Mouse (Mus musculus) small intestine, adult 2 months (tissue): ENCODE data around the gene RPS10-NUDT3. TPM values are rescaled to one million over a fixed set of nuclear protein-coding genes. Genes with fewer than 3 reads are reported as not detected.

ENCODE experiments used
- H3K27ac ChIP-seq: fragments of 200-500 bp; 2 replicates; pipeline ENCODE4 v1.5.1; 2012; ENCODE audit warnings: low read depth, low read length, control low read depth, inconsistent platforms; ENCODE audit not compliant: insufficient read depth
- H3K27me3 ChIP-seq: fragments of 200-500 bp; 2 replicates; pipeline ENCODE4 v1.6.1; 2012; ENCODE audit warnings: mild to moderate bottlenecking, moderate library complexity, low read length, inconsistent platforms; ENCODE audit not compliant: control insufficient read depth, insufficient read depth
- H3K36me3 ChIP-seq: fragments of 200-500 bp; 2 replicates; pipeline ENCODE4 v1.6.1; 2012; ENCODE audit warnings: mild to moderate bottlenecking, low read length, control low read depth, inconsistent platforms; ENCODE audit not compliant: control insufficient read depth, insufficient read depth
- H3K4me1 ChIP-seq: fragments of 200-500 bp; 2 replicates; pipeline ENCODE4 v1.6.1; 2012; ENCODE audit warnings: low read length, inconsistent platforms, mixed read lengths; ENCODE audit not compliant: control insufficient read depth, insufficient read depth, insufficient read length
- H3K4me3 ChIP-seq: fragments of 200-500 bp; 2 replicates; pipeline ENCODE4 v1.5.1; 2012; ENCODE audit warnings: low read depth, mild to moderate bottlenecking, control low read depth, inconsistent platforms, low read length, moderate library complexity
- CTCF ChIP-seq: fragments of 200-500 bp; IDR thresholded peaks from 2 replicates; pipeline ENCODE4 v1.5.1; 2012; ENCODE audit warnings: low read depth, mild to moderate bottlenecking, control low read depth, inconsistent platforms, low read length, moderate library complexity, mixed read lengths; ENCODE audit not compliant: insufficient replicate concordance, insufficient read length; ENCODE audit errors: extremely low read depth
- POLR2A ChIP-seq: fragments of 200-500 bp; IDR thresholded peaks from 2 replicates; pipeline ENCODE4 v1.6.1; 2012; ENCODE audit warnings: low read depth, mild to moderate bottlenecking, control low read depth, inconsistent platforms, low read length, moderate library complexity
- WGBS: fragments of 180-500 bp; shearing (Covaris S2); methylation state at CpG from one replicate; pipeline ENCODE4 v1.1.7; 2018; 5-methylcytosine and 5-hydroxymethylcytosine counted together
- polyA plus RNA-seq: library from polyadenylated mRNA; depleted of rRNA; stranded (reverse); fragments of >200 nt; gene quantifications from 2 replicates; pipeline ENCODE4 v1.2.3, GENCODE M21; 2012; rRNA removed

The RPS10-NUDT3 gene
- polyA plus RNA-seq, 1 experiment = not detected

DNA sequence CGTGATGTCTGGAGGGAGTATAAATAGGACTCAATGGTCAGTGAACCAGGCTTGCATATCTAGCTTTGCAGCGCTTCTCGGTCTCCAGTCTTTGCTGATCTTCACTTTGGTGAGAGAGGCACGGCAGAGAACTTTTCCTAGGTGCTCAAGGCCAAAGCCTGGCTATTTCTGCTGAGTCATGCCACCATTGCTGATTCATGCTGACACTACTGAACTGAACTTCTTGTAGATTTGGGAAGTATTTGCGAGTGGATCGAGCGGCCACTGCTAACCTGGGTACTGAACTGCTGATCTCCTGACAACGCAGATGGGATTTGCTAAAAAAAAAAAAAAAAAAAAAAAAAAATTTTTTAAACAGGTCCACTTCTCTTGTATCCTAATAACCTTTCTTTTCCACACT is 102.9 kb downstream of the RPS10-NUDT3 start:
- Histone ChIP-seq H3K4me1 (no peaks in the 10 kb centered on the region; the same call in 1 of the 2 replicates), H3K4me3 (no peak overlapping the region), H3K27me3 (no peaks in the 10 kb centered on the region), H3K27ac (no peak overlapping the region), H3K36me3 (no peaks in the 10 kb centered on the region)
- TF ChIP-seq POLR2A (no peak), CTCF (no peak)
- WGBS = 77% methylated on average over 8 of the region's 8 CpGs

Other genes with a start within 250 kb of the RPS10-NUDT3 start
- gene Grm4, start 113.8 kb downstream of the RPS10-NUDT3 start, polyA plus RNA-seq = 0.88 and 4.1 TPM in 2 replicates
- 63.0 and 91.0 TPM in 2 replicates for gene Hmga1, start 78.7 kb downstream of the RPS10-NUDT3 start, polyA plus RNA-seq
- 21.6 and 34.7 TPM in 2 replicates for gene AI413582, start 69.5 kb downstream of the RPS10-NUDT3 start, polyA plus RNA-seq
- 26.8 and 58.9 TPM in 2 replicates for gene Nudt3, start 11.7 kb downstream of the RPS10-NUDT3 start, polyA plus RNA-seq
- gene Rps10, start 1.4 kb upstream of the RPS10-NUDT3 start, polyA plus RNA-seq = 1,015 and 1,308 TPM in 2 replicates
- 1.2 and 2.2 TPM in 2 replicates for gene Pacsin1, start 20.3 kb upstream of the RPS10-NUDT3 start, polyA plus RNA-seq
- 43.8 and 57.5 TPM in 2 replicates for gene Spdef, start 93.7 kb upstream of the RPS10-NUDT3 start, polyA plus RNA-seq
- 45.6 and 89.6 TPM in 2 replicates for gene D17Wsu92e, start 185.4 kb upstream of the RPS10-NUDT3 start, polyA plus RNA-seq
- 60.8 and 108 TPM in 2 replicates for gene Snrpc, start 202.9 kb upstream of the RPS10-NUDT3 start, polyA plus RNA-seq
- gene Uhrf1bp1, start 221.2 kb upstream of the RPS10-NUDT3 start, polyA plus RNA-seq = 1.8 TPM in 2 replicates